Mouse (Mus musculus) midbrain, embryonic 16.5 days (tissue): ENCODE measurements at regions not wholly inside any gene's neighbourhood (a gene's known extent, or its start where the extent isn't known, plus 50 kb on each side); places are given as distances from the start of the nearest gene placed in this dataset.

Experiments used
- ATAC-seq: fragments of 200-750 bp; cut with Nextera tagmentation; 2 replicates; pipeline ENCODE4 v1.8.0; 2017; ENCODE audit warnings: moderate TSS enrichment
- H3K27ac ChIP-seq: fragments of 300-500 bp; sonication (generic); 2 replicates; pipeline ENCODE4 v1.5.1; 2014; ENCODE audit warnings: mild to moderate bottlenecking, low read length, mixed read lengths
- H3K27me3 ChIP-seq: fragments of 300-500 bp; sonication (generic); 2 replicates; pipeline ENCODE4 v1.6.1; 2014; ENCODE audit warnings: low read depth, low read length, mixed read lengths; ENCODE audit not compliant: control insufficient read depth, insufficient read depth
- H3K36me3 ChIP-seq: fragments of 300-500 bp; sonication (generic); 2 replicates; pipeline ENCODE4 v1.6.1; 2014; ENCODE audit warnings: mild to moderate bottlenecking, low read length, moderate library complexity, mixed read lengths; ENCODE audit not compliant: control insufficient read depth, insufficient read depth
- H3K4me1 ChIP-seq: fragments of 300-500 bp; sonication (generic); 2 replicates; pipeline ENCODE4 v1.6.1; 2014; ENCODE audit warnings: mild to moderate bottlenecking, low read length, mixed read lengths; ENCODE audit not compliant: control insufficient read depth, insufficient read depth
- H3K4me2 ChIP-seq: fragments of 300-500 bp; sonication (generic); 2 replicates; pipeline ENCODE4 v1.6.1; 2014; ENCODE audit warnings: mild to moderate bottlenecking, low read length, mixed read lengths
- H3K4me3 ChIP-seq: fragments of 300-500 bp; sonication (generic); 2 replicates; pipeline ENCODE4 v1.5.1; 2014; ENCODE audit warnings: low read depth, mild to moderate bottlenecking, low read length, moderate library complexity, mixed read lengths
- H3K9ac ChIP-seq: fragments of 300-500 bp; sonication (generic); 2 replicates; pipeline ENCODE4 v1.6.1; 2014; ENCODE audit warnings: low read depth, low read length, mixed read lengths
- H3K9me3 ChIP-seq: fragments of 300-500 bp; sonication (generic); replicated peaks from 2 replicates; pipeline ENCODE4 v1.6.1; 2014; ENCODE audit warnings: mild to moderate bottlenecking, low read length, mixed read lengths; ENCODE audit not compliant: control insufficient read depth, poor library complexity, severe bottlenecking
- WGBS: fragments of 180-500 bp; shearing (Covaris S2); extraction: QIAGEN DNeasy Blood & Tissue Kit; methylation state at CpG from one replicate; pipeline ENCODE4 v1.1.7; 2014; 5-methylcytosine and 5-hydroxymethylcytosine counted together

GRCm38 (mm10) chr19:15481605-15482004 is 465.5 kb downstream of the Psat1 start:
- Histone ChIP-seq H3K4me3 (no peak overlapping the region), H3K9ac (no peak overlapping the region), H3K9me3 (no peaks in the 10 kb centered on the region), H3K27me3 (no peaks in the 10 kb centered on the region), H3K4me1 (no peaks in the 10 kb centered on the region), H3K4me2 (no peak overlapping the region), H3K27ac (no peak overlapping the region), H3K36me3 (no peaks in the 10 kb centered on the region)
- WGBS: 19% methylated on average over 8 of the region's 8 CpGs
- no peak for ATAC-seq

DNA sequence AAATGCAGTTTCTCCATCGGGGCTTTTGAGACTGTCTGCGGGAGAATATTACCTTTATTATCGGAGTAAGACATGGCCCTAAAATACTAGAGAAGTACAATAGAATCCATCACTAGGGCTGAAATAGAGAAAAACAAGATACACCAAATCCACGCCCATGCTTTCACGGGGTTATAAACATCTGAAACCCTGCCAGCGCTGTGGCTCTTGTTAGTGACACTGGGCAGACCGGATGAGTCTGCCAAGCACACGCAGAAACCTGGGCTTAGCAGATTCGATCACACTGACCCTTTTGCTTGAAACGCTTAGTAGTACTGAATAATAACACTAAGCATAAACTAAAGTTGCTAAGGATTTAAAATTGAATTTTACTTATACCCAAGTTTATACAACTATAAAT is 477.6 kb downstream of the Psat1 start:
- Histone ChIP-seq H3K4me3 (no peak overlapping the region), H3K27ac (no peak overlapping the region), H3K36me3 (no peaks in the 10 kb centered on the region), H3K4me2 (no peak overlapping the region), H3K4me1 (0 out of 2 replicates have a peak, but pooled peaks cover 3% of the 10 kb centered on the region), H3K9me3 (no peaks in the 10 kb centered on the region), H3K27me3 (no peaks in the 10 kb centered on the region), H3K9ac (no peak overlapping the region)
- ATAC-seq: no peak
- WGBS: 79% methylated on average over 10 of the region's 10 CpGs

DNA sequence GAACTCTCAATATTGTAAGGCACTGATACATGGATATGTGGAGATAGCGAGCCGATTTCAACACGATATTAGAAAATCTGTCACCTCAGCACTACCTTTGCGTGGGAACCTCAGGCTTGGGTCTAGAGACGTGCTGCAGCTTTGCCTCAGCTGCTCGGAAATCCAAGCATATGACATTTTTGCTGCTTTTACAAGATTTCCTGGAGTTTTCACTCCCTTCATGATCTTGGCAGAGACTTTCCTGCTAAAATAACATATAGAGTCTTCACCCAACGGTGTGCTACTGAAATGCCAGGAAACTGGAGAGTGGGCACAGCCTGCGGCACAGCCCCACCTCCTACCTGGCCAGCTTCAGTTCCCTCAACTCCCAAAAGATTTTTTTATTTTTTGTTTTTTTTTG is 480.4 kb downstream of the Psat1 start:
- Histone ChIP-seq H3K9ac (no peak overlapping the region), H3K9me3 (no peaks in the 10 kb centered on the region), H3K4me2 (no peak overlapping the region), H3K4me1 (0 out of 2 replicates have a peak, but pooled peaks cover 3% of the 10 kb centered on the region), H3K36me3 (no peaks in the 10 kb centered on the region), H3K27ac (no peak overlapping the region), H3K4me3 (no peak overlapping the region), H3K27me3 (no peaks in the 10 kb centered on the region)
- WGBS: 90% methylated on average over 8 of the region's 8 CpGs
- ATAC-seq: no peak

GRCm38 (mm10) chr19:15465063-15465760 is 481.9 kb downstream of the Psat1 start:
- Histone ChIP-seq H3K4me3 (no peak overlapping the region), H3K4me2 (no peak overlapping the region), H3K27me3 (no peaks in the 10 kb centered on the region), H3K27ac (no peak overlapping the region), H3K9me3 (no peaks in the 10 kb centered on the region), H3K36me3 (no peaks in the 10 kb centered on the region), H3K4me1 (0 out of 2 replicates have a peak, but pooled peaks cover 3% of the 10 kb centered on the region), H3K9ac (no peak overlapping the region)
- 51% methylated on average over 9 of the region's 9 CpGs for WGBS
- no peak for ATAC-seq

GRCm38 (mm10) chr19:15457793-15458192 is 489.3 kb downstream of the Psat1 start:
- H3K4me2 ChIP-seq: no peak overlapping the region
- WGBS: 21% methylated on average over 4 of the region's 4 CpGs
- H3K4me3 ChIP-seq: no peak overlapping the region
- H3K9me3 ChIP-seq: no peaks in the 10 kb centered on the region
- H3K27ac ChIP-seq: no peak overlapping the region
- H3K9ac ChIP-seq: no peak overlapping the region
- H3K27me3 ChIP-seq: no peaks in the 10 kb centered on the region
- ATAC-seq: 0 out of 2 replicates have a peak, but pooled peaks have one; percentile 25
- H3K36me3 ChIP-seq: no peaks in the 10 kb centered on the region
- H3K4me1 ChIP-seq: peaks cover 2% of the 10 kb centered on the region; the same call in 1 of the 2 replicates

DNA sequence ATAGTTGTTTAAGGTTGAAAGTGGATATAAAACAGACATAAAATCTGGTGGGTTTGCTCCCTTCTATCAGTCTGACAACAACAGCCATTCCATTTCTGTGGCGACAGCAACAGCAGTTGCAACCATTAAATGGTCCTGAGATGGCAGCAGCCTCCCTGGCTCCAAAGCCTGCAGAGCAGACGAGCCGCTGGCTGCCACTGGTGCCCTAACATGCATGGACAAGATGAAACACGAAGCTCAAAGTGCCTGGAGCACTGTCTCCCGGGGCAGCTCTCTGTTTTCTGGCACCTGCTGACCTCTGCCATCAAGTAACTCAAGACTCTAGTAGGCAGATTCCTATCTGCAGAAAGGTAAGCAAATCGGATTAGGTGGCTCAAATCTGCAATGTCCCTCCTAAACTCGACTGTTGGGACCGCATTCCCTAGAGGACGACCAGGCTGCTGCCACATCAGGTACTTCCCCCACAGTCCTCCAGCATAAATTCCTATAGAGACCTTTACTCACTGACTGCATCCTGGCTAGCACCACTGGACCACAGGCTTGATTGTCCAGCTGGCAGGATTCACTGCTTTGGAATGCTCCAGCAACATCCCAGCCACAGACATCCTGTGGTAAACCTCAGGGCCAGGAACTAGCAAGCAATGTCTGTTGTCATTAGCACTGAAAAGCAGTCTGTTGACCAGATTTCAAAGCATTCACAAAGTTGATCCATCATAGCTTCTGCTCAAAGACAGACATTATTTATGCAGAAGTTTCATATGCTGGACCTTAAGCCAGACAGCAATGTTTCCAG is 490.0 kb downstream of the Psat1 start:
- H3K4me1 ChIP-seq: peaks cover 2% of the 10 kb centered on the region; the same call in 1 of the 2 replicates
- H3K9me3 ChIP-seq: no peaks in the 10 kb centered on the region
- H3K27ac ChIP-seq: no peak overlapping the region
- H3K4me3 ChIP-seq: no peak overlapping the region
- ATAC-seq: peak; percentile 42; the same call in 1 of the 2 replicates
- H3K4me2 ChIP-seq: no peak overlapping the region
- no peaks in the 10 kb centered on the region for H3K36me3 ChIP-seq
- H3K9ac ChIP-seq: no peak overlapping the region
- no peaks in the 10 kb centered on the region for H3K27me3 ChIP-seq
- 50% methylated on average over 9 of the region's 9 CpGs for WGBS

DNA sequence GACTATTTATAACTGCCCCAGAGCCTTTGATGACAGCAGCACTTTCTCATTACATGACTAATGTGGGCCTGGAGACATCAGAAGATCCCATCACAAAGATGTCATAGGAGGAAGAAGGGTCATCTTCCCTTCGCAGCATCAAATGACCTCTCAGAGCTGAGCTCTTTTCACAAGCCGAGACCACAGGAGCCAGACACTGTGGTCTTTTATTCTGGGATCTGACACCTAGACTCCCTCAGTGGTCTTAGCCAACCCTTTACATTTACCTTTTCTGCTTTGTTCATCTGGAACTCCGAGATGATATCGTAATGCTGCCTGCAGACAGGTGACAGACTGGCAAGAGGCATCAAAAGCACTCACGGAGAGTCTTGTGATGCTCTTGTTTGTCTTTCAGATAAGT is 498.1 kb downstream of the Psat1 start:
- Histone ChIP-seq H3K9me3 (no peaks in the 10 kb centered on the region), H3K36me3 (no peaks in the 10 kb centered on the region), H3K9ac (no peak overlapping the region), H3K27ac (no peak overlapping the region), H3K4me2 (no peak overlapping the region), H3K27me3 (no peaks in the 10 kb centered on the region), H3K4me3 (no peak overlapping the region), H3K4me1 (no peaks in the 10 kb centered on the region)
- ATAC-seq: peak; percentile 66; the same call in 1 of the 2 replicates
- 48% methylated on average over 5 of the region's 5 CpGs for WGBS

GRCm38 (mm10) chr19:15431798-15432197 is 515.3 kb downstream of the Psat1 start:
- no peak overlapping the region for H3K4me3 ChIP-seq
- no peaks in the 10 kb centered on the region for H3K9me3 ChIP-seq
- no peaks in the 10 kb centered on the region for H3K4me1 ChIP-seq
- no peak overlapping the region for H3K27ac ChIP-seq
- ATAC-seq: no peak
- H3K9ac ChIP-seq: no peak overlapping the region
- WGBS: 79% methylated on average over 5 of the region's 5 CpGs
- H3K4me2 ChIP-seq: no peak overlapping the region
- H3K27me3 ChIP-seq: no peaks in the 10 kb centered on the region
- H3K36me3 ChIP-seq: no peaks in the 10 kb centered on the region

- Histone ChIP-seq H3K4me3 (no peak overlapping the region), H3K27ac (no peak overlapping the region), H3K27me3 (no peaks in the 10 kb centered on the region), H3K9ac (no peak overlapping the region), H3K36me3 (no peaks in the 10 kb centered on the region), H3K4me2 (no peak overlapping the region), H3K4me1 (no peaks in the 10 kb centered on the region), H3K9me3 (no peaks in the 10 kb centered on the region)
- WGBS: 71% methylated on average over 3 of the region's 3 CpGs
- ATAC-seq: no peak
These were observed 525.8 kb downstream of the Psat1 start for GRCm38 (mm10) chr19:15421311-15421710.
